Mouse (Mus musculus) stomach, embryonic 16.5 days (tissue): ENCODE data around the gene Dgki. TPM values are rescaled to one million over a fixed set of nuclear protein-coding genes. Genes with fewer than 3 reads are reported as not detected.

ENCODE experiments used
- ATAC-seq: fragments of 200-750 bp; cut with Nextera tagmentation; 2 replicates; pipeline ENCODE4 v1.8.0; 2017; ENCODE audit warnings: moderate number of reproducible peaks, moderate TSS enrichment; ENCODE audit not compliant: insufficient read depth, low FRiP score
- H3K27ac ChIP-seq: fragments of 300-500 bp; sonication (generic); 2 replicates; pipeline ENCODE4 v1.5.1; 2014; ENCODE audit warnings: low read length
- H3K27me3 ChIP-seq: fragments of 300-500 bp; sonication (generic); 2 replicates; pipeline ENCODE4 v1.6.1; 2014; ENCODE audit warnings: low read length, control low read depth, mixed read lengths; ENCODE audit not compliant: control insufficient read depth, insufficient read depth
- H3K36me3 ChIP-seq: fragments of 300-500 bp; sonication (generic); 2 replicates; pipeline ENCODE4 v1.6.1; 2014; ENCODE audit warnings: low read length; ENCODE audit not compliant: control insufficient read depth, insufficient read depth
- H3K4me1 ChIP-seq: fragments of 300-500 bp; sonication (generic); 2 replicates; pipeline ENCODE4 v1.6.1; 2014; ENCODE audit warnings: low read length, control low read depth, mixed read lengths; ENCODE audit not compliant: control insufficient read depth, insufficient read depth
- H3K4me2 ChIP-seq: fragments of 300-500 bp; sonication (generic); 2 replicates; pipeline ENCODE4 v1.6.1; 2014; ENCODE audit warnings: low read depth, low read length, mixed read lengths
- H3K4me3 ChIP-seq: fragments of 300-500 bp; sonication (generic); replicated peaks from 2 replicates; pipeline ENCODE4 v1.5.1; 2014; ENCODE audit warnings: mild to moderate bottlenecking, low read length
- H3K9ac ChIP-seq: fragments of 300-500 bp; sonication (generic); 2 replicates; pipeline ENCODE4 v1.6.1; 2014; ENCODE audit warnings: low read length
- H3K9me3 ChIP-seq: fragments of 300-500 bp; sonication (generic); replicated peaks from 2 replicates; pipeline ENCODE4 v1.6.1; 2016; ENCODE audit warnings: low read length, control low read depth; ENCODE audit not compliant: control insufficient read depth
- WGBS: fragments of 180-500 bp; shearing (Covaris S2); extraction: QIAGEN DNeasy Blood & Tissue Kit; methylation state at CpG from one replicate; pipeline ENCODE4 v1.1.7; 2014; 5-methylcytosine and 5-hydroxymethylcytosine counted together
- polyA plus RNA-seq: library from polyadenylated mRNA; unstranded; fragments of >200 nt; fragmentation: Nextera tagmentation; extraction: Ambion mirVana; gene quantifications from 2 replicates; pipeline ENCODE4 v1.2.1, GENCODE M21; 2015

The Dgki gene
- polyA plus RNA-seq, 1 experiment from 2014 or later: 0.94 TPM

- 77% methylated on average over 4 of the region's 4 CpGs for WGBS
- Histone ChIP-seq H3K27me3 (no peaks in the 10 kb centered on the region), H3K9ac (no peak overlapping the region), H3K4me2 (no peak overlapping the region), H3K4me3 (no peak overlapping the region), H3K9me3 (no peaks in the 10 kb centered on the region), H3K27ac (no peak overlapping the region), H3K36me3 (no peaks in the 10 kb centered on the region), H3K4me1 (no peaks in the 10 kb centered on the region)
- no peak for ATAC-seq
Observed at GRCm38 (mm10) chr6:37241434-37241833, 58.5 kb downstream of the Dgki start.

GRCm38 (mm10) chr6:37240140-37240539, 59.8 kb downstream of the Dgki start:
- Histone ChIP-seq H3K36me3 (no peaks in the 10 kb centered on the region), H3K4me2 (no peak overlapping the region), H3K4me3 (no peak overlapping the region), H3K9me3 (no peaks in the 10 kb centered on the region), H3K27ac (no peak overlapping the region), H3K27me3 (no peaks in the 10 kb centered on the region), H3K4me1 (no peaks in the 10 kb centered on the region), H3K9ac (no peak overlapping the region)
- 77% methylated on average over 7 of the region's 7 CpGs for WGBS
- no peak for ATAC-seq

GRCm38 (mm10) chr6:37236893-37237292, 63.1 kb downstream of the Dgki start:
- Histone ChIP-seq H3K4me1 (no peaks in the 10 kb centered on the region), H3K36me3 (no peaks in the 10 kb centered on the region), H3K9ac (no peak overlapping the region), H3K4me2 (no peak overlapping the region), H3K4me3 (no peak overlapping the region), H3K27me3 (no peaks in the 10 kb centered on the region), H3K9me3 (no peaks in the 10 kb centered on the region), H3K27ac (no peak overlapping the region)
- no peak for ATAC-seq
- 60% methylated on average over 2 of the region's 2 CpGs for WGBS

- Histone ChIP-seq H3K4me2 (no peak overlapping the region), H3K9me3 (no peaks in the 10 kb centered on the region), H3K4me1 (no peaks in the 10 kb centered on the region), H3K4me3 (no peak overlapping the region), H3K9ac (no peak overlapping the region), H3K27me3 (no peaks in the 10 kb centered on the region), H3K27ac (no peak overlapping the region), H3K36me3 (no peaks in the 10 kb centered on the region)
- WGBS: 72% methylated on average over 6 of the region's 6 CpGs
- no peak for ATAC-seq
Observed at GRCm38 (mm10) chr6:37231148-37231547, 68.8 kb downstream of the Dgki start.

GRCm38 (mm10) chr6:37222947-37223510, 77.0 kb downstream of the Dgki start:
- Histone ChIP-seq H3K4me1 (peaks cover 4% of the 10 kb centered on the region; the same call in 1 of the 2 replicates), H3K9ac (no peak overlapping the region), H3K9me3 (no peaks in the 10 kb centered on the region), H3K4me3 (no peak overlapping the region), H3K4me2 (no peak overlapping the region), H3K27me3 (no peaks in the 10 kb centered on the region), H3K27ac (no peak overlapping the region), H3K36me3 (no peaks in the 10 kb centered on the region)
- 56% methylated on average over 7 of the region's 7 CpGs for WGBS
- ATAC-seq: no peak

GRCm38 (mm10) chr6:37222016-37222415, 78.0 kb downstream of the Dgki start:
- 49% methylated on average over 6 of the region's 6 CpGs for WGBS
- H3K27me3 ChIP-seq: no peaks in the 10 kb centered on the region

GRCm38 (mm10) chr6:37219110-37219509, 80.9 kb downstream of the Dgki start:
- Histone ChIP-seq H3K4me3 (no peak overlapping the region), H3K4me2 (no peak overlapping the region), H3K9me3 (no peaks in the 10 kb centered on the region), H3K4me1 (peaks cover 14% of the 10 kb centered on the region), H3K27ac (no peak overlapping the region), H3K9ac (no peak overlapping the region), H3K27me3 (no peaks in the 10 kb centered on the region), H3K36me3 (no peaks in the 10 kb centered on the region)
- WGBS: 62% methylated on average over 4 of the region's 4 CpGs
- ATAC-seq: no peak

More at GRCm38 (mm10) chr6:37222016-37222415, 78.0 kb downstream of the Dgki start:
- no peaks in the 10 kb centered on the region for H3K9me3 ChIP-seq
- H3K4me2 ChIP-seq: no peak overlapping the region
- peaks cover 4% of the 10 kb centered on the region; the same call in 1 of the 2 replicates for H3K4me1 ChIP-seq
- no peaks in the 10 kb centered on the region for H3K36me3 ChIP-seq
- H3K4me3 ChIP-seq: no peak overlapping the region
- no peak overlapping the region for H3K27ac ChIP-seq
- H3K9ac ChIP-seq: no peak overlapping the region
- no peak for ATAC-seq

GRCm38 (mm10) chr6:37216342-37216763, 83.6 kb downstream of the Dgki start:
- H3K4me2 ChIP-seq: no peak overlapping the region
- H3K27ac ChIP-seq: peak overlapping the region; percentile 61; the same call in 1 of the 2 replicates
- peak; percentile 57; the same call in 1 of the 2 replicates for ATAC-seq
- H3K36me3 ChIP-seq: no peaks in the 10 kb centered on the region
- no peak overlapping the region for H3K4me3 ChIP-seq
- H3K9ac ChIP-seq: no peak overlapping the region
- H3K9me3 ChIP-seq: no peaks in the 10 kb centered on the region
- WGBS: 35% methylated on average over 4 of the region's 4 CpGs
- H3K4me1 ChIP-seq: peaks cover 17% of the 10 kb centered on the region
- no peaks in the 10 kb centered on the region for H3K27me3 ChIP-seq

GRCm38 (mm10) chr6:37215655-37216054, 84.3 kb downstream of the Dgki start:
- ATAC-seq: no peak
- H3K4me3 ChIP-seq: no peak overlapping the region

More at GRCm38 (mm10) chr6:37215655-37216054, 84.3 kb downstream of the Dgki start:
- Histone ChIP-seq H3K9me3 (no peaks in the 10 kb centered on the region), H3K9ac (no peak overlapping the region), H3K4me1 (peaks cover 17% of the 10 kb centered on the region), H3K36me3 (no peaks in the 10 kb centered on the region), H3K27ac (no peak overlapping the region; the same call in none of the 2 replicates), H3K27me3 (no peaks in the 10 kb centered on the region), H3K4me2 (no peak overlapping the region)
- 36% methylated on average over 10 of the region's 10 CpGs for WGBS
